Mouse (Mus musculus) E14TG2a.4 (cell line): ENCODE results near the gene Lmnb2.

Experiments
- CTCF ChIP-seq: conservative IDR thresholded peaks from 2 replicates; pipeline ENCODE4 v1.5.1; 2014; ENCODE audit warnings: low read length
- NANOG ChIP-seq: IDR thresholded peaks from 2 replicates; pipeline ENCODE4 v1.6.1; 2014; ENCODE audit warnings: borderline replicate concordance, low read length, mixed read lengths
- POU5F1 ChIP-seq: IDR thresholded peaks from 2 replicates; pipeline ENCODE4 v1.6.1; 2014; ENCODE audit warnings: low read length, borderline replicate concordance

- peak; percentile 92 for TF ChIP-seq CTCF
- no peak for TF ChIP-seq NANOG
- TF ChIP-seq POU5F1, result no peak
Measured at GRCm38 (mm10) chr10:80881301-80881700, 36.7 kb downstream of the Lmnb2 start.
